Comparison of ENCODE assay signal across 24 mouse cellular contexts in the genomic region with DNA sequence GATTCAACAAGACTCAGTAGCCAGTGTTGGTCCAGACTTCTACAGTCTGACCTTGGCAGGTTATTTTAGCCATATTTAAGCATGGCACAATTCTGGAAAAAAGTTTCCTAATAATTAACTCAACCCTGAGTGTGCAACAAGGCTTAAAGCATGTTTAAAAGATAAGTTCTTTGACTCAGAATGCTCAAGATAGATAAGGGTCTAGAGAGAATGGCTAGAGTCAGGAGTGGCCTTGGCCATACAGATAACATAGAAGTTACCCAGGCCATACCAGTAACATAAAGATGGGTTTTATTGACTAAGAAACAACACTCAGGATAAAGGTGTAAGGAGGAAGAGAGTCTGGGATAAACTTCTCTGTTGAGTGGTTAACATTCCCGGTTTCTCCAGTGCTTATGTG. TPM values are rescaled to one million over a fixed set of nuclear protein-coding genes. Genes with fewer than 3 reads are reported as not detected.
DNase-seq lines count a peak whose midpoint lies in the region; ATAC-seq and TF ChIP-seq lines count a peak whose summit lies in the region.
"Had no signal": no experiment of that assay in that cellular context is flagged by ENCODE, and none has a peak within 500 bp of the region (broad histone marks: within the 10 kb centered on the region; RNA-seq: fewer than 3 reads in every experiment).

No protein-coding gene starts in this region.

- no peak overlapping the region for H3K9ac ChIP-seq in stomach, embryonic 15.5 days
- no peak overlapping the region for H3K9ac ChIP-seq in stomach, postnatal 0 days (ENCODE audit: low read length)
- no peak overlapping the region for H3K9ac ChIP-seq in intestine, embryonic 15.5 days
- H3K9ac ChIP-seq in liver, embryonic 16.5 days (ENCODE audit: low read depth, low read length), result no peak overlapping the region
- H3K9ac ChIP-seq: forebrain, postnatal 0 days; limb, embryonic 15.5 days; midbrain, embryonic 15.5 days; neural tube, embryonic 15.5 days had no signal

- no peak overlapping the region for H3K4me3 ChIP-seq in stomach, embryonic 15.5 days (replicated peaks)
- H3K4me3 ChIP-seq in stomach, postnatal 0 days (ENCODE audit: low read depth, low read length), result no peak overlapping the region
- no peak overlapping the region for H3K4me3 ChIP-seq in intestine, embryonic 15.5 days (replicated peaks)
- no peak overlapping the region for H3K4me3 ChIP-seq in liver, embryonic 16.5 days (ENCODE audit: low read depth, low read length)
- H3K4me3 ChIP-seq: forebrain, embryonic 10.5 days; hindbrain, embryonic 10.5 days; limb, embryonic 15.5 days; midbrain, embryonic 15.5 days; neural tube, embryonic 15.5 days had no signal

- intact Hi-C loops in left cerebral cortex, postnatal 4 days (cut with DNase I), result no loop called here

- no peaks in the 10 kb centered on the region for H3K27me3 ChIP-seq in stomach, embryonic 15.5 days (replicated peaks)
- no peaks in the 10 kb centered on the region for H3K27me3 ChIP-seq in stomach, postnatal 0 days (ENCODE audit: control insufficient read depth, insufficient read depth, low read length)
- no peaks in the 10 kb centered on the region for H3K27me3 ChIP-seq in intestine, embryonic 15.5 days (replicated peaks)
- no peaks in the 10 kb centered on the region for H3K27me3 ChIP-seq in liver, embryonic 16.5 days (ENCODE audit: control insufficient read depth, insufficient read depth, low read depth, low read length)
- H3K27me3 ChIP-seq: limb, embryonic 15.5 days; midbrain, embryonic 15.5 days; neural tube, embryonic 15.5 days; Patski had no signal

- no peak for TF ChIP-seq EP300 in stomach, postnatal 0 days (optimal IDR thresholded peaks at IDR 0.05)

- no peaks in the 10 kb centered on the region for H3K36me3 ChIP-seq in stomach, embryonic 15.5 days
- no peaks in the 10 kb centered on the region for H3K36me3 ChIP-seq in stomach, postnatal 0 days (ENCODE audit: control insufficient read depth, insufficient read depth, low read length)
- H3K36me3 ChIP-seq in intestine, embryonic 15.5 days, result no peaks in the 10 kb centered on the region
- H3K36me3 ChIP-seq in liver, embryonic 16.5 days (ENCODE audit: control insufficient read depth, insufficient read depth), result no peaks in the 10 kb centered on the region
- H3K36me3 ChIP-seq: forebrain, embryonic 10.5 days; hindbrain, embryonic 10.5 days; limb, embryonic 15.5 days; midbrain, embryonic 15.5 days; neural tube, embryonic 15.5 days had no signal

- no peak overlapping the region for H3K27ac ChIP-seq in stomach, embryonic 15.5 days
- no peak overlapping the region for H3K27ac ChIP-seq in stomach, postnatal 0 days (replicated peaks)
- 0 out of 2 replicates have a peak overlapping the region, but pooled peaks have one; percentile 34 for H3K27ac ChIP-seq in intestine, embryonic 15.5 days
- H3K27ac ChIP-seq in liver, embryonic 16.5 days (ENCODE audit: low read length), result peak overlapping the region; percentile 65
- H3K27ac ChIP-seq: forebrain, embryonic 10.5 days; hindbrain, embryonic 10.5 days; limb, embryonic 15.5 days; midbrain, embryonic 15.5 days; neural tube, embryonic 15.5 days had no signal

- no peaks in the 10 kb centered on the region for H3K9me3 ChIP-seq in stomach, embryonic 15.5 days
- no peaks in the 10 kb centered on the region for H3K9me3 ChIP-seq in stomach, postnatal 0 days (ENCODE audit: control insufficient read depth, low read length)
- H3K9me3 ChIP-seq in intestine, embryonic 15.5 days, result no peaks in the 10 kb centered on the region
- H3K9me3 ChIP-seq in liver, embryonic 16.5 days (replicated peaks; ENCODE audit: control insufficient read depth, low read length), result no peaks in the 10 kb centered on the region
- H3K9me3 ChIP-seq: forebrain, embryonic 10.5 days; hindbrain, embryonic 10.5 days; limb, embryonic 15.5 days; midbrain, embryonic 15.5 days; neural tube, embryonic 15.5 days had no signal

- TF ChIP-seq CTCF in stomach, postnatal 0 days (IDR thresholded peaks at IDR 0.05; ENCODE audit: low read depth), result no peak

- H3K4me2 ChIP-seq in stomach, embryonic 15.5 days, result no peak overlapping the region
- no peak overlapping the region for H3K4me2 ChIP-seq in stomach, postnatal 0 days (replicated peaks; ENCODE audit: low read depth)
- no peak overlapping the region for H3K4me2 ChIP-seq in intestine, embryonic 15.5 days (replicated peaks)
- H3K4me2 ChIP-seq in liver, embryonic 16.5 days (ENCODE audit: low read depth, low read length), result 0 out of 2 replicates have a peak overlapping the region, but pooled peaks have one; percentile 12
- H3K4me2 ChIP-seq: limb, embryonic 15.5 days; midbrain, embryonic 15.5 days; neural tube, embryonic 15.5 days had no signal

- ATAC-seq in stomach, embryonic 15.5 days (ENCODE audit: insufficient read depth, low FRiP score, low read depth), result peak; percentile 70; the same call in 1 of the 2 replicates
- ATAC-seq in stomach, postnatal 0 days (ENCODE audit: low FRiP score, low TSS enrichment), result no peak
- peak; percentile 75 for ATAC-seq in intestine, embryonic 15.5 days
- ATAC-seq in liver, embryonic 16.5 days (ENCODE audit: low read depth), result peak; percentile 89
- ATAC-seq: forebrain, postnatal 0 days; midbrain, embryonic 15.5 days; Patski had no signal

- DNase-seq in stomach, postnatal 0 days (ENCODE audit: low spot score), result no peak
- DNase-seq in left cerebral cortex, postnatal 4 days, result no peak
- no peak for DNase-seq in lung, postnatal 10 days
- no peak for DNase-seq in layer of hippocampus, postnatal 10 days (ENCODE audit: low spot score in 2 of 2)
- DNase-seq: adrenal gland, adult 8-10 months; cerebellum, adult 11 months; cerebellum, postnatal 25 days; embryo, embryonic 11 days; forebrain, postnatal 0 days; kidney, postnatal 4 days had no signal

- H3K4me1 ChIP-seq in stomach, embryonic 15.5 days, result no peaks in the 10 kb centered on the region
- H3K4me1 ChIP-seq in stomach, postnatal 0 days (replicated peaks; ENCODE audit: control insufficient read depth, insufficient read depth), result no peaks in the 10 kb centered on the region
- H3K4me1 ChIP-seq in intestine, embryonic 15.5 days (replicated peaks), result no peaks in the 10 kb centered on the region
- H3K4me1 ChIP-seq in liver, embryonic 16.5 days (ENCODE audit: control insufficient read depth, low read depth, low read length), result peaks cover 30% of the 10 kb centered on the region
- H3K4me1 ChIP-seq: limb, embryonic 15.5 days; midbrain, embryonic 15.5 days; neural tube, embryonic 15.5 days had no signal

- 63% methylated on average over 1 of the region's 1 CpGs for WGBS in stomach, embryonic 15.5 days
- whole genome bisulfite sequencing in stomach, postnatal 0 days, result 56% methylated on average over 1 of the region's 1 CpGs
- 47% methylated on average over 1 of the region's 1 CpGs for WGBS in intestine, embryonic 15.5 days
- WGBS in liver, embryonic 16.5 days (ENCODE audit: insufficient replicate concordance), result 32% methylated on average over 1 of the region's 1 CpGs

RNA-seq across cellular contexts. Expression of a gene that starts 23.7 kb away (rescaled TPM):
- polyA plus RNA-seq in stomach, embryonic 15.5 days (2015; fragmentation: Nextera tagmentation; extraction: Ambion mirVana), result 186 and 192 TPM in 2 replicates
- polyA plus RNA-seq in stomach, postnatal 0 days (2015; fragmentation: Nextera tagmentation; extraction: Ambion mirVana), result 142 and 143 TPM in 2 replicates
- polyA plus RNA-seq in intestine, embryonic 15.5 days (2015; fragmentation: Nextera tagmentation; extraction: Ambion mirVana), result 173 and 204 TPM in 2 replicates
- polyA plus RNA-seq in liver, embryonic 16.5 days (2015; fragmentation: Nextera tagmentation; extraction: Ambion mirVana), result 80.4 and 86.0 TPM in 2 replicates
- 100 to 1,000 TPM; 159 to 164 TPM for total RNA-seq in left cerebral cortex, postnatal 4 days (2021)
- 100 to 1,000 TPM; 154 to 170 TPM for total RNA-seq in layer of hippocampus, postnatal 10 days (2021)

RNA-seq across cellular contexts. Expression of a gene that starts 24.3 kb away (rescaled TPM):
- 3.1 and 5.0 TPM in 2 replicates for polyA plus RNA-seq in stomach, embryonic 15.5 days (2015; fragmentation: Nextera tagmentation; extraction: Ambion mirVana)
- 4.5 and 4.8 TPM in 2 replicates for polyA plus RNA-seq in stomach, postnatal 0 days (2015; fragmentation: Nextera tagmentation; extraction: Ambion mirVana)
- 2.5 and 3.8 TPM in 2 replicates for polyA plus RNA-seq in intestine, embryonic 15.5 days (2015; fragmentation: Nextera tagmentation; extraction: Ambion mirVana)
- 0.98 and 1.2 TPM in 2 replicates for polyA plus RNA-seq in liver, embryonic 16.5 days (2015; fragmentation: Nextera tagmentation; extraction: Ambion mirVana)
- total RNA-seq in left cerebral cortex, postnatal 4 days (2021), result 1 to 10 TPM; 1.9 TPM
- 1 to 10 TPM; 4.4 to 5.4 TPM for total RNA-seq in layer of hippocampus, postnatal 10 days (2021)
- total RNA-seq: megakaryocyte, adult 5-6 weeks had no signal

RNA-seq across cellular contexts. Expression of a gene that starts 27.2 kb away (rescaled TPM):
- polyA plus RNA-seq in stomach, embryonic 15.5 days (2015; fragmentation: Nextera tagmentation; extraction: Ambion mirVana), result 0.05 and 0.09 TPM in 2 replicates
- not detected in 2 replicates for polyA plus RNA-seq in stomach, postnatal 0 days (2015; fragmentation: Nextera tagmentation; extraction: Ambion mirVana)
- 0.08 TPM in 1 of 2 replicates, not detected in the other for polyA plus RNA-seq in intestine, embryonic 15.5 days (2015; fragmentation: Nextera tagmentation; extraction: Ambion mirVana)
- not detected in 2 replicates for polyA plus RNA-seq in liver, embryonic 16.5 days (2015; fragmentation: Nextera tagmentation; extraction: Ambion mirVana)
- total RNA-seq in left cerebral cortex, postnatal 4 days (2021), result not detected
- total RNA-seq in layer of hippocampus, postnatal 10 days (2021), result under 1 TPM in 1 of 2 experiments, not detected in 1; 0.11 TPM
- total RNA-seq: forebrain, postnatal 0 days; gastrocnemius, adult 18-20 months; megakaryocyte, adult 5-6 weeks had no signal
- polyA plus RNA-seq: C2C12; embryonic facial prominence, embryonic 14.5 days; forebrain, embryonic 10.5 days; forebrain, postnatal 0 days; neural tube, embryonic 15.5 days; urinary bladder, adult 2 months had no signal

Comparison
In these comparisons a context has a peak if more than half of its experiments do, and no peak if none do; other contexts are left out.
1. H3K27ac ChIP-seq: peak in intestine, embryonic 15.5 days (single experiment) and liver, embryonic 16.5 days (single experiment); none in stomach, embryonic 15.5 days (single experiment) and stomach, postnatal 0 days (single experiment).